Mouse (Mus musculus): ENCODE results near the gene Dnase2b. TPM values are rescaled to one million over a fixed set of nuclear protein-coding genes. Genes with fewer than 3 reads are reported as not detected.

The Dnase2b gene
- polyA plus RNA-seq, 1 experiment from 2014 or later = 0.07 TPM

GRCm38 (mm10) chr3:146570148-146570782, 45.1 kb downstream of the Dnase2b start, which contains the start of gene Uox:
TSS of gene Uox (plus strand) at chr3:146570426.
- no peak for DNase-seq (ENCODE audit: low spot score)

GRCm38 (mm10) chr3:146569594-146569993, 45.8 kb downstream of the Dnase2b start:
- no peak for DNase-seq (ENCODE audit: low spot score)

DNA sequence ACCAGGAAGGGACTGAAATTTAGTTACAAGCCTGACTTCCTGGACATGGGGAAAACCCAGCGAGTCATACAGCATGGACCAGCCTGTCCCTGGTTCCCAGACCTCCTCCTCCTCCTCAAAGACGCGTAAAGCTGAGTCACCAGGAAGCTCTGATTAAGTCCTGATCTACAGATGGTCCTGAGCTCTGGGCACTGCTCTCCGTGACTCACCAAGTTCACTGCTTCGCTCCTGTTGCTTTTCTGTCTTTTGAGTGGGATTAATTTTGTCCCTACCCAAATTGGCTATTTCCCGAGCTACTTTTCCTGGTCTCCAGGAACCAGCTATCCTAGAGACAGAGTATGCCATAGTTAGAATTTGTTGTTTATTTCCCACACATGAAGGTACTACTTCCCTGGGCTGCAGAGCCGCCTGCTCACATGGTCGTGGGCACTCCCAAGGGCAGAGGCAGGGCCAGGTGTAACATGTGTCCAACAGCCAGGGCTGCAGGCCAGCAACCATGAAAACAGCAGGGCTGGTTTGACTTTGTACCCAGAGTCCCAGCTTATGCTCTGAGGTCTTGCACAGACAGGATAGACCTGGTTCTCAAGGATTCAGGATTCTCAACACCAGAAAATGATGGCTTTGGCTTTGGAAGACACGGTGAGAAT, 47.4 kb downstream of the Dnase2b start:
- no peak for DNase-seq (ENCODE audit: low spot score)

DNA sequence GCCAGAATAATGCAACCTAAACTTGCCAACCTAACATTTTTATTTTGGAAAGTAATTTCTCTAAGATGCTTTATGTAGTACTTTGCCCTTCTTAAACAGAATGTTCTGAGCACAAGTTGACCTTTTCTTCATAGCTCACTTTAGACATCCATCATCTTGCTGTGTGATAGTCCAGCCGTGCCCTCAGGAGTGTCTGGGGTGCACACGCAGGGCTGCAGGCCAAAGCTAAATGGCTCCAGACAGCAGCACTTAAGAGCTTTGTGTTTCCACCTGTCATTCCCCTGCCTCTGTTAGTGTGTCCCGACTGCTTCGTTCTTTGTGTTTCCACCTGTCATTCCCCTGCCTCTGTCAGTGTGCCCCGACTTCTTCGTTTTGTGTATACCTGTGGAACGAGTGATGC, 48.0 kb downstream of the Dnase2b start:
- DNase-seq (ENCODE audit: low spot score) = no peak

- DNase-seq (ENCODE audit: low spot score) = no peak
Observed at GRCm38 (mm10) chr3:146565065-146565411, 50.4 kb downstream of the Dnase2b start.

- peak; percentile 68 for DNase-seq (ENCODE audit: low spot score)
Observed at GRCm38 (mm10) chr3:146564268-146565064, 50.9 kb downstream of the Dnase2b start.

GRCm38 (mm10) chr3:146562936-146563335, 52.5 kb downstream of the Dnase2b start:
- no peak for DNase-seq (ENCODE audit: low spot score)

GRCm38 (mm10) chr3:146557507-146557906, 57.9 kb downstream of the Dnase2b start:
- DNase-seq (ENCODE audit: low spot score) = no peak

DNA sequence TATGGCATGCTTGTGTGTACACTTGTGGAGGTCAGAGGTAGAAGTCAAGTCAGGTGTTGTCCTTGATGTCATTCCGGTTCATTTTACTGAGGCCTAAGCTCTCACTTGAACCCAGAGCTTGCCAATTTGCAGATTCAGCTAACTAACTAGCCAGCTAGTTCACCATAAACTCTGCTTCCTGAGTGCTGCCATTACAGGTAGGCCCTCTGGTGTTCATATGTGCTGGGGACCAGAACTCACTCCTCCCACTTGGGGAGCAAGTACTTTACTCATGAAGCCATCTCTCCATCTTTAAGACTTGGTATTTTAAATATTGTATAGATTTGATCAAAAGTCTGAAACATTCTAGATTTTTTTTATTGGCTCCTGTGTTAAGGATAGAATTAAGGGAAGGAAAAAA, 58.8 kb downstream of the Dnase2b start:
- DNase-seq (ENCODE audit: low spot score) = no peak

DNA sequence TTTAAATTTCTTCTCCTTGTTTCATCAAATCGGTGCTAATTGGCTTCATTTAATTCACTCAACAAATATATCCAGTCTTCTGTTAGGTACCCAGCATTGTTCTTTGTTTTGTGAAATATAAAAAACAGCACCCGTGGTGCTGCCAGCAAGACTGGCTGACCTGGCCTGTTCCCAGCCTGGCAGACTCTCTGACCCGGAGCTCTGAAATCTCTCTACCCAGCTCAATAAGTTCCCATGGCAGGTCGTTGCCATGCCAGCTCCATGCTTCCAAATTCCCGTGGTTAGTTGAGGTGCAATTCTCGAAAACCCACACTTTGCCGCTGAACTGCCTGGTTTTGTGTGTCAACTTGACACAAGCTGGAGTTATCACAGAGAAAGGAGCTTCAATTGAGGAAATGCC, 60.6 kb downstream of the Dnase2b start:
- no peak for DNase-seq (ENCODE audit: low spot score)

DNA sequence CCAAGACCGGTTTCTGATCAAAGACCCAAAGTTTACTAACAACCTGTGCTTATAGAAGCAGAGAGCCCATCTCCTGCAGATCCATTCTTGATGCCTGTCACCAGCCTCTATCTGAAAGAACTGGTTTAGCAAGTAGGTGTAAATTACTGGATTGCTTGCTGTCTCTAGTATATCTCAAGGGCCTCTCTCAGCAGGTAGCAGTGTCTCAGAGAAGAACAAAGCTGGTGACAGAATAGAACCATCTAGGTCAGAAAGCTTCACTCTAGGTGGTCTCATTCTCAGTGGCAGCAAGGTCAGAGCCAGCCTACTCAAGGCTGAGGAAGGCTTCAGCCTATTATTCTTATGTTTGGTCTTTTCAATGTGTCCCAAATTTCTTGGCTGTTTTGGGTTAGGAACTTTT, 71.8 kb downstream of the Dnase2b start:
- DNase-seq (ENCODE audit: low spot score) = no peak

DNA sequence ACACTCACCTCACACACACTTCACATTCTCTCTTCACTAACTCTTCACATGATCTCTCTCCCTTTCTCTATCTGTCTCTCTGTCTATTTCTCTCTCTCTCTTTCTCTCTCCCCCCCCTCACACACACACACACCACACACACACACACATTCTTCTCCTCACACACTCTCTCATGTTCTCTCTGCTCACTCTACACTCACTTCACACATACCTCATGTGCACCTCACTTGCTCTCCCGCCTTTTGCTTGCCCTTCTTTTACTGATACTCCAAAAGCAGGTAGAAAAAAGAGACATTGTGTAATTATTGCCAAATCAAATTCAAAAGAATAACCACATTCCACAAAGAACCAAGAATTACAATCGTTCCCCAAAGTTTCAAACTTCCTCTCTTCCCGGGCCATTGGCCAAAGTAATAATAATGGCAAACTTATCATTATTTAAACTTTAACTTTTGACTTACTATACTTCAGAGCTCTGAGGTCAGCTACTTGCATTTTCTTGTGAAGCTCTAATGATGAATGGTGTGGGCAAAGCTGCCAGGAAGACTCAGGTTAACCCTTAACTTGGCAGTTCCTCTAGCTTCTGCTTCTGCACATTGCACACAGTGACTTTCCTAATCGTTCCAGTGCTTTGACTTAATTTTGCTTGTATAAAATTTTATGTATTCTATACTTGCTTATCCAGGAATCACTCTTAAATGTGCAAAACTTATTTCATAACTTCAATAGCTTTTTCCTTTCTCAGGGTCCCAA, 74.7 kb downstream of the Dnase2b start:
- no peak for DNase-seq (ENCODE audit: low spot score)

DNA sequence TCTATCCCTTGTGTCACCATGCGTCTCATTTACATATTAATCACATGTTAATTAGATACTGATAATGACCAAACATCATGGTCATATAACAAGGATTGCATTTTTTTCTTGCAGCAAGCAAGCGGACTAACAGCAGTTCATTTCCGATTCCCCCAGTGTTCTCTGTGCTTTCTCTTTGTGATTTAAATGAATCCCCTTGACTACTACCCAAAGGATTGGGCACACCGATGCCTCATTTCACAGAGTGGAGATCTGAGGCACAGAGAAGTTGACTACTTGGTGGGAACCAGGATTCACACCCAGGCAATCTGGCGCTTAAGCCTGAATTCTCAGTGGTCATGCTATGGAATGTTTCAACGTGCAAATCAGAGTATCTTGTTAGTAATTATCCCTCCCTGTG, 80.4 kb downstream of the Dnase2b start:
- DNase-seq (ENCODE audit: low spot score) = no peak

Other genes starting within 250 kb of the Dnase2b start
- 12.8 and 13.2 TPM in 2 replicates for gene Ssx2ip, start 211.0 kb downstream of the Dnase2b start, polyA plus RNA-seq (2015; fragmentation: Nextera tagmentation; extraction: Ambion mirVana)
- 5.6 and 7.6 TPM in 2 replicates for gene Ctbs, start 165.8 kb downstream of the Dnase2b start, polyA plus RNA-seq (2015; fragmentation: Nextera tagmentation; extraction: Ambion mirVana)
- 5.7 and 8.1 TPM in 2 replicates for gene Spata1, start 115.8 kb downstream of the Dnase2b start, polyA plus RNA-seq (2015; fragmentation: Nextera tagmentation; extraction: Ambion mirVana)
- 1,086 and 1,155 TPM in 2 replicates for gene Gng5, start 115.8 kb downstream of the Dnase2b start, polyA plus RNA-seq (2015; fragmentation: Nextera tagmentation; extraction: Ambion mirVana)
- gene Rpf1, start 94.2 kb downstream of the Dnase2b start, polyA plus RNA-seq (2015; fragmentation: Nextera tagmentation; extraction: Ambion mirVana) = 75.1 and 80.8 TPM in 2 replicates
- gene Uox, start 45.2 kb downstream of the Dnase2b start, polyA plus RNA-seq (2015; fragmentation: Nextera tagmentation; extraction: Ambion mirVana) = 0.10 and 0.35 TPM in 2 replicates
- not detected in 2 replicates for gene 4930503B20Rik, start 35.7 kb upstream of the Dnase2b start, polyA plus RNA-seq (2015; fragmentation: Nextera tagmentation; extraction: Ambion mirVana)
- 0.57 and 0.71 TPM in 2 replicates for gene Samd13, start 70.0 kb upstream of the Dnase2b start, polyA plus RNA-seq (2015; fragmentation: Nextera tagmentation; extraction: Ambion mirVana)
- 60.6 and 67.3 TPM in 2 replicates for gene Prkacb, start 197.4 kb upstream of the Dnase2b start, polyA plus RNA-seq (2015; fragmentation: Nextera tagmentation; extraction: Ambion mirVana)
- gene Ttll7, start 236.8 kb upstream of the Dnase2b start, polyA plus RNA-seq (2015; fragmentation: Nextera tagmentation; extraction: Ambion mirVana) = 0.13 and 0.17 TPM in 2 replicates